Mouse (Mus musculus) gonadal fat pad, adult 2 months (tissue): ENCODE results near the gene Celsr2. TPM values are rescaled to one million over a fixed set of nuclear protein-coding genes. Genes with fewer than 3 reads are reported as not detected.

Source experiments
- DNase-seq: peaks from one replicate; pipeline ENCODE4 v3.0.0-alpha.2; 2012; ENCODE audit warnings: low read depth
- polyA plus RNA-seq: library from polyadenylated mRNA; depleted of rRNA; stranded (reverse); fragments of >200 nt; gene quantifications from 2 replicates; pipeline ENCODE4 v1.2.3, GENCODE M21; 2012

The Celsr2 gene
- polyA plus RNA-seq, 1 experiment: 18.5 TPM

- DNase-seq: no peak
Observed at GRCm38 (mm10) chr3:108413634-108414360, 1.6 kb downstream of the Celsr2 start.

- DNase-seq: no peak
Observed at GRCm38 (mm10) chr3:108411754-108412121, 3.6 kb downstream of the Celsr2 start.

GRCm38 (mm10) chr3:108411026-108411753, 4.2 kb downstream of the Celsr2 start:
- no peak for DNase-seq

GRCm38 (mm10) chr3:108410359-108410714, 5.0 kb downstream of the Celsr2 start:
- no peak for DNase-seq

- DNase-seq: no peak
Observed at GRCm38 (mm10) chr3:108409656-108410358, 5.5 kb downstream of the Celsr2 start.

GRCm38 (mm10) chr3:108408517-108409008, 6.8 kb downstream of the Celsr2 start:
- no peak for DNase-seq

- DNase-seq: no peak
Observed at GRCm38 (mm10) chr3:108406306-108406885, 9.0 kb downstream of the Celsr2 start.

GRCm38 (mm10) chr3:108405536-108406305, 9.6 kb downstream of the Celsr2 start:
- DNase-seq: peak; percentile 96

- DNase-seq: no peak
Observed at GRCm38 (mm10) chr3:108402528-108402920, 12.8 kb downstream of the Celsr2 start.

- DNase-seq: no peak
Observed at GRCm38 (mm10) chr3:108401692-108402527, 13.4 kb downstream of the Celsr2 start.

GRCm38 (mm10) chr3:108400442-108400841, 14.9 kb downstream of the Celsr2 start:
- no peak for DNase-seq

GRCm38 (mm10) chr3:108398281-108398680, 17.1 kb downstream of the Celsr2 start:
- no peak for DNase-seq

- no peak for DNase-seq
Observed at GRCm38 (mm10) chr3:108392793-108393192, 22.6 kb downstream of the Celsr2 start.

GRCm38 (mm10) chr3:108392299-108392698, 23.1 kb downstream of the Celsr2 start:
- no peak for DNase-seq

GRCm38 (mm10) chr3:108389111-108389545, 26.2 kb downstream of the Celsr2 start:
- peak; percentile 88 for DNase-seq

GRCm38 (mm10) chr3:108386186-108386585, 29.2 kb downstream of the Celsr2 start:
- DNase-seq: peak; percentile 85

- DNase-seq: no peak
Observed at GRCm38 (mm10) chr3:108384425-108384824, 30.9 kb downstream of the Celsr2 start.

- no peak for DNase-seq
Observed at GRCm38 (mm10) chr3:108383485-108384354, 31.6 kb downstream of the Celsr2 start, which contains the start of gene Psrc1. TSS of gene Psrc1 (plus strand) at chr3:108383839.
